Mouse (Mus musculus) cerebellum, adult 2 months (tissue): ENCODE results near the gene Nt5c3.

Source experiments
- CTCF ChIP-seq: fragments of 200-500 bp; IDR thresholded peaks from 2 replicates; pipeline ENCODE4 v1.5.1; 2011; ENCODE audit warnings: low read depth, mild to moderate bottlenecking, control low read depth, low read length, moderate library complexity, borderline replicate concordance; ENCODE audit not compliant: insufficient read depth
- POLR2A ChIP-seq: fragments of 200-500 bp; IDR thresholded peaks from 2 replicates; pipeline ENCODE4 v1.6.1; 2011; ENCODE audit warnings: low read length, control low read depth, borderline replicate concordance; ENCODE audit not compliant: insufficient read depth

DNA sequence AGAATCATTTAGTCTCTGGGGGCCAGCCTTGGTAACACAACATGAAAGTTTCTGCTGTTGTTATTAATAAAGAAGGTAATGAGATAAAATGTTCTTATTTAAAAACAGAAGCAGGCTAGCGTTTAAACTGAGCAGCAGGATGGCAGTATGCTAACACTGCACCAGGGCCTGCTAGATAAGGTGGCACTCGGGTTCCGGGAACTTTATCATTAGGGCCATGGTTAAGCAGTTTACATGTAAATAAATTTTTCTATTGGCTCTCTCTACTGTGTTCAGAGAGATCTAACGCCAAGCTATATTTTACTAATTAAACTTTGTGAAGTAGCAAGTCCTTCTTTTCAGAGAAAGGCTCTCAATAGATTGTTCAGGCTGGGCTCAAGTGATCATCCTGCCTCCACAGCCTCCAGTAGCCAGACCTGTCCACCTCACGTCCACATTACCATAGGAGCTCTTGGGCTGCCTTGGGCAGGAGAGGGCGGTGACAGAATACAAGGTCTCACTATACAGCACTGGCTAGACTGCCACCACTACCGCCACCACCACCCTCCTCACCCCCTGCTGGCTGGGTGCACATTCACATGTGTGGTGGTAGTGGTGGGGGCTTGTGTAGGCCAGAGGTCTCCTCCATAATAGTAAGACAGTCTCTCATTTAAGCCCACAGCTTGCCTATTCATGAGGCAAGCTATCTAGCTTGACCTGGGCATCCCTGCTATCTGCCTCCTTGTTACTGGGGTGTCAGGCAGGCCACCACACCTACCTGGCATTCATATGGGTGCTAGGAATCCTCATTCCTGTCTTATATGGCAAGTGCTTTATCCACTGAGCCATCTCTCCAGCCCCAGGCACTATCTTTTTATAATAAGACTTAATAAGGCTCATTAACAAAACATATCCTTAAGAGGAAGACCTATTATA is 20.9 kb downstream of the Nt5c3 start:
- TF ChIP-seq CTCF (no peak), POLR2A (no peak)
